Mouse (Mus musculus): Measurements from ENCODE around the gene Mycbp2. TPM values are rescaled to one million over a fixed set of nuclear protein-coding genes. Genes with fewer than 3 reads are reported as not detected.

Mycbp2 gene
- total and polyA plus RNA-seq, 3 experiments = 25.9 to 60.1 (median 29.5) TPM

DNA sequence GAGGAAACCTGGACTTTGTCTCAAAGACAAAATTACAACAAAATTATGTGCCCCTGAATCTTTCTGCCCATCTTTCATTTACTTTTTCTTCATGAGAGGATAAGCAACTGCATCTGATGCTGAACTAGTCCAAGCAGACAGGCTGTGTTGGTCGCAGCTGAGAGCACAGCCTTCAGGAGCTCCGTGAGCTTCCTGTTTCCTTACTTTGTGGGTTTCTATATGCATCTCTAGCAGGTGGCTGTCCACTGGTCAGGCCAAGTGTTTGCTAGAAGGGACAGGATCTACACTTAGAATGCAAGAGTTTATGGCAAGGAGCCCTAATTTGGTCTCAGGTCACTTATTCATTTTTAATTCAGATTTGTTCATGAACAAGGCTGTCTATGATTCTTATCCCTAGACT is 50.4 kb downstream of the Mycbp2 start:
- H3K36me3 ChIP-seq (replicated peaks in 1 of 2; ENCODE audit: control insufficient read depth in 1 of 2, insufficient read depth in 1 of 2, low read length in 1 of 2) = peaks cover 24 to 57% of the 10 kb centered on the region in 2 experiments
- no peak overlapping the region for H3K27ac ChIP-seq (ENCODE audit: insufficient read depth, low read depth)
- peak; percentile 34 for DNase-seq (ENCODE audit: extremely low read depth)
- peaks cover 6% of the 10 kb centered on the region for H3K9me3 ChIP-seq (replicated peaks; ENCODE audit: low read length)
- no peak overlapping the region for H3K4me3 ChIP-seq (replicated peaks in 1 of 3; ENCODE audit: low read depth in 2 of 3, low read length in 2 of 3, poor library complexity in 1 of 3)
- H3K4me2 ChIP-seq (ENCODE audit: insufficient read depth, low read depth, poor library complexity, severe bottlenecking) = no peak overlapping the region
- H3K9ac ChIP-seq (ENCODE audit: insufficient read depth, low read depth) = no peak overlapping the region
- peaks cover 0 to 35% of the 10 kb centered on the region in 2 experiments; a peak in 2 of 4 replicates for H3K4me1 ChIP-seq (ENCODE audit: control insufficient read depth in 1 of 2, insufficient read depth in 2 of 2)
- in situ Hi-C loops (cut with MboI; ENCODE audit: low pct_ligation_motif_present, low pct_unique_long_range_greater_than_20kb, low sequenced_read_pairs) = no loop called here
- TF ChIP-seq EP300 (IDR thresholded peaks at IDR 0.05; ENCODE audit: low read length) (peak; percentile 56; the same call in 1 of the 2 replicates), TCF12 (IDR thresholded peaks at IDR 0.05; ENCODE audit: low read depth, low read length) (no peak)
- H3K79me2 ChIP-seq (replicated peaks; ENCODE audit: control insufficient read depth, extremely low read depth, insufficient read depth, poor library complexity, severe bottlenecking) = no peaks in the 10 kb centered on the region
- dilution Hi-C loops (cut with MboI; ENCODE audit: extremely low pct_ligation_motif_present, extremely low pct_unique_long_range_greater_than_20kb, low sequenced_read_pairs) = no loop called here
- no peaks in the 10 kb centered on the region for H3K27me3 ChIP-seq (replicated peaks)

- dilution Hi-C loops (cut with MboI; ENCODE audit: extremely low pct_ligation_motif_present, extremely low pct_unique_long_range_greater_than_20kb, low sequenced_read_pairs) = no loop called here
These were observed 60.0 kb downstream of the Mycbp2 start for GRCm38 (mm10) chr14:103286650-103287049.

GRCm38 (mm10) chr14:103276667-103277066 is 69.9 kb downstream of the Mycbp2 start:
- Histone ChIP-seq H3K9me3 (replicated peaks; ENCODE audit: low read length) (no peaks in the 10 kb centered on the region), H3K4me1 (ENCODE audit: control insufficient read depth in 1 of 2, insufficient read depth in 2 of 2) (no peaks in the 10 kb centered on the region), H3K79me2 (replicated peaks; ENCODE audit: control insufficient read depth, extremely low read depth, insufficient read depth, poor library complexity, severe bottlenecking) (no peaks in the 10 kb centered on the region), H3K36me3 (replicated peaks in 1 of 2; ENCODE audit: control insufficient read depth in 1 of 2, insufficient read depth in 1 of 2, low read length in 1 of 2) (peaks cover 12 to 45% of the 10 kb centered on the region in 2 experiments), H3K27me3 (replicated peaks) (no peaks in the 10 kb centered on the region), H3K4me2 (ENCODE audit: insufficient read depth, low read depth, poor library complexity, severe bottlenecking) (no peak overlapping the region), H3K9ac (ENCODE audit: insufficient read depth, low read depth) (no peak overlapping the region), H3K4me3 (replicated peaks in 1 of 3; ENCODE audit: low read depth in 2 of 3, low read length in 2 of 3, poor library complexity in 1 of 3) (no peak overlapping the region), H3K27ac (ENCODE audit: insufficient read depth, low read depth) (no peak overlapping the region)
- TF ChIP-seq TCF12 (IDR thresholded peaks at IDR 0.05; ENCODE audit: low read depth, low read length) (no peak), CHD2 (IDR thresholded peaks at IDR 0.05; ENCODE audit: low read length) (no peak), EP300 (IDR thresholded peaks at IDR 0.05; ENCODE audit: low read length) (no peak), ZNF384 (IDR thresholded peaks at IDR 0.05; ENCODE audit: low read depth, low read length) (no peak), MXI1 (IDR thresholded peaks at IDR 0.05; ENCODE audit: low read depth, low read length) (no peak), CHD1 (IDR thresholded peaks at IDR 0.05; ENCODE audit: low read depth, low read length) (no peak)
- DNase-seq (ENCODE audit: extremely low read depth) = no peak
- dilution Hi-C loops (cut with MboI; ENCODE audit: extremely low pct_ligation_motif_present, extremely low pct_unique_long_range_greater_than_20kb, low sequenced_read_pairs) = no loop called here
- in situ Hi-C loops (cut with MboI; ENCODE audit: low pct_ligation_motif_present, low pct_unique_long_range_greater_than_20kb, low sequenced_read_pairs) = no loop called here

More at GRCm38 (mm10) chr14:103286650-103287049, 60.0 kb downstream of the Mycbp2 start:
- H3K79me2 ChIP-seq (replicated peaks; ENCODE audit: control insufficient read depth, extremely low read depth, insufficient read depth, poor library complexity, severe bottlenecking) = no peaks in the 10 kb centered on the region
- H3K27ac ChIP-seq (ENCODE audit: insufficient read depth, low read depth) = no peak overlapping the region
- no peak overlapping the region for H3K4me3 ChIP-seq (replicated peaks in 1 of 3; ENCODE audit: low read depth in 2 of 3, low read length in 2 of 3, poor library complexity in 1 of 3)
- in situ Hi-C loops (cut with MboI; ENCODE audit: low pct_ligation_motif_present, low pct_unique_long_range_greater_than_20kb, low sequenced_read_pairs) = no loop called here
- DNase-seq (ENCODE audit: extremely low read depth) = no peak
- no peaks in the 10 kb centered on the region for H3K27me3 ChIP-seq (replicated peaks)
- peaks cover 19 to 60% of the 10 kb centered on the region in 2 experiments for H3K36me3 ChIP-seq (replicated peaks in 1 of 2; ENCODE audit: control insufficient read depth in 1 of 2, insufficient read depth in 1 of 2, low read length in 1 of 2)
- no peak overlapping the region for H3K4me2 ChIP-seq (ENCODE audit: insufficient read depth, low read depth, poor library complexity, severe bottlenecking)
- H3K4me1 ChIP-seq (ENCODE audit: control insufficient read depth in 1 of 2, insufficient read depth in 2 of 2) = no peaks in the 10 kb centered on the region
- H3K9ac ChIP-seq (ENCODE audit: insufficient read depth, low read depth) = no peak overlapping the region
- TF ChIP-seq USF2 (conservative IDR thresholded peaks at IDR 0.05; ENCODE audit: low read depth, low read length) (no peak), POLR2A (IDR thresholded peaks at IDR 0.05; ENCODE audit: low read depth, low read length) (no peak), JUND (conservative IDR thresholded peaks at IDR 0.05; ENCODE audit: low read depth, low read length) (no peak), TCF12 (IDR thresholded peaks at IDR 0.05; ENCODE audit: low read depth, low read length) (no peak), EP300 (IDR thresholded peaks at IDR 0.05; ENCODE audit: low read length) (no peak)
- no peaks in the 10 kb centered on the region for H3K9me3 ChIP-seq (replicated peaks; ENCODE audit: low read length)

All from CH12.LX (cell line).